Mouse (Mus musculus): ENCODE data around the gene Hist1h1c.

- TF ChIP-seq CTCF (IDR thresholded peaks at IDR 0.05; ENCODE audit: insufficient read depth, low read length) (no peak), POLR2A (IDR thresholded peaks at IDR 0.05; ENCODE audit: borderline replicate concordance, extremely low read depth, low read depth, low read length) (peak; percentile 77; the same call in 1 of the 2 replicates)
Measured at GRCm38 (mm10) chr13:23763586-23764323, 25.1 kb downstream of the Hist1h1c start, which contains the start of gene Hist1h1a.
